Mouse (Mus musculus) forebrain, embryonic 15.5 days (tissue): ENCODE results near the gene Ddit4. TPM values are rescaled to one million over a fixed set of nuclear protein-coding genes. Genes with fewer than 3 reads are reported as not detected.
A peak's percentile ranks its signal among the peaks of the same experiment; 100 is the strongest.

ENCODE experiments used
- ATAC-seq: fragments of 200-750 bp; cut with Nextera tagmentation; replicated peaks from 2 replicates; pipeline ENCODE4 v1.8.0; 2017; ENCODE audit warnings: mild to moderate bottlenecking, moderate TSS enrichment, moderate library complexity
- H3K27ac ChIP-seq: fragments of 300-500 bp; sonication (generic); replicated peaks from 2 replicates; pipeline ENCODE4 v1.5.1; 2015; ENCODE audit warnings: mild to moderate bottlenecking, inconsistent platforms
- H3K27me3 ChIP-seq: fragments of 300-500 bp; sonication (generic); 2 replicates; pipeline ENCODE4 v1.6.1; 2015; ENCODE audit warnings: inconsistent platforms
- H3K36me3 ChIP-seq: fragments of 300-500 bp; sonication (generic); 2 replicates; pipeline ENCODE4 v1.6.1; 2015; ENCODE audit warnings: mild to moderate bottlenecking, inconsistent platforms
- H3K4me1 ChIP-seq: fragments of 300-500 bp; sonication (generic); 2 replicates; pipeline ENCODE4 v1.6.1; 2015; ENCODE audit warnings: inconsistent platforms
- H3K4me2 ChIP-seq: fragments of 300-500 bp; sonication (generic); replicated peaks from 2 replicates; pipeline ENCODE4 v1.6.1; 2015; ENCODE audit warnings: mild to moderate bottlenecking, inconsistent platforms
- H3K4me3 ChIP-seq: fragments of 300-500 bp; sonication (generic); 2 replicates; pipeline ENCODE4 v1.5.1; 2015; ENCODE audit warnings: mild to moderate bottlenecking, inconsistent platforms
- H3K9ac ChIP-seq: fragments of 300-500 bp; sonication (generic); replicated peaks from 2 replicates; pipeline ENCODE4 v1.6.1; 2015; ENCODE audit warnings: mild to moderate bottlenecking, inconsistent platforms
- H3K9me3 ChIP-seq: fragments of 300-500 bp; sonication (generic); 2 replicates; pipeline ENCODE4 v1.6.1; 2016; ENCODE audit warnings: inconsistent platforms
- WGBS: fragments of 180-500 bp; shearing (Covaris S2); methylation state at CpG from one replicate; pipeline ENCODE4 v1.1.7; 2015; ENCODE audit warnings: mixed read lengths; 5-methylcytosine and 5-hydroxymethylcytosine counted together
- polyA plus RNA-seq: library from polyadenylated mRNA; unstranded; fragments of >200 nt; fragmentation: Nextera tagmentation; extraction: Ambion mirVana; gene quantifications from 2 replicates; pipeline ENCODE4 v1.2.1, GENCODE M21; 2015

The Ddit4 gene
- polyA plus RNA-seq, 1 experiment from 2014 or later, result 90.0 TPM

GRCm38 (mm10) chr10:59920810-59921681, 30.6 kb downstream of the Ddit4 start:
- peak; percentile 78 for ATAC-seq
- H3K36me3 ChIP-seq, result no peaks in the 10 kb centered on the region
- H3K27ac ChIP-seq, result peak overlapping the region; percentile 73
- H3K9ac ChIP-seq, result peak overlapping the region; percentile 34
- 2% methylated on average over 33 of the region's 33 CpGs for WGBS
- H3K4me3 ChIP-seq, result peak overlapping the region; percentile 37
- no peaks in the 10 kb centered on the region for H3K9me3 ChIP-seq
- peak overlapping the region; percentile 65 for H3K4me2 ChIP-seq
- H3K27me3 ChIP-seq, result no peaks in the 10 kb centered on the region
- H3K4me1 ChIP-seq, result peaks cover 27% of the 10 kb centered on the region

- Histone ChIP-seq H3K36me3 (no peaks in the 10 kb centered on the region), H3K9me3 (no peaks in the 10 kb centered on the region), H3K4me3 (peak overlapping the region; percentile 37; the same call in 1 of the 2 replicates), H3K4me1 (peaks cover 29% of the 10 kb centered on the region), H3K4me2 (peak overlapping the region; percentile 65), H3K27me3 (no peaks in the 10 kb centered on the region), H3K9ac (no peak overlapping the region), H3K27ac (peak overlapping the region; percentile 73)
- 29% methylated on average over 7 of the region's 7 CpGs for WGBS
- ATAC-seq, result peak; percentile 18
These were observed 31.2 kb downstream of the Ddit4 start for GRCm38 (mm10) chr10:59920485-59920809.

- no peaks in the 10 kb centered on the region for H3K9me3 ChIP-seq
- H3K27me3 ChIP-seq, result no peaks in the 10 kb centered on the region
- H3K4me1 ChIP-seq, result peaks cover 29% of the 10 kb centered on the region
- H3K4me2 ChIP-seq, result no peak overlapping the region
- 52% methylated on average over 15 of the region's 15 CpGs for WGBS
- H3K9ac ChIP-seq, result no peak overlapping the region
- no peak overlapping the region for H3K4me3 ChIP-seq
- H3K36me3 ChIP-seq, result no peaks in the 10 kb centered on the region
- H3K27ac ChIP-seq, result peak overlapping the region; percentile 73; the same call in 1 of the 2 replicates
- no peak for ATAC-seq
These were observed 32.0 kb downstream of the Ddit4 start for GRCm38 (mm10) chr10:59919494-59920181.

GRCm38 (mm10) chr10:59918111-59918510, 33.5 kb downstream of the Ddit4 start:
- Histone ChIP-seq H3K4me1 (peaks cover 29% of the 10 kb centered on the region), H3K9ac (no peak overlapping the region), H3K4me2 (no peak overlapping the region), H3K27ac (no peak overlapping the region), H3K27me3 (no peaks in the 10 kb centered on the region), H3K4me3 (no peak overlapping the region), H3K9me3 (no peaks in the 10 kb centered on the region), H3K36me3 (no peaks in the 10 kb centered on the region)
- ATAC-seq, result no peak
- 92% methylated on average over 4 of the region's 4 CpGs for WGBS

- Histone ChIP-seq H3K4me1 (peaks cover 37% of the 10 kb centered on the region), H3K27me3 (no peaks in the 10 kb centered on the region), H3K27ac (peak overlapping the region; percentile 52), H3K36me3 (no peaks in the 10 kb centered on the region), H3K4me2 (peak overlapping the region; percentile 38), H3K4me3 (peak overlapping the region; percentile 15), H3K9me3 (no peaks in the 10 kb centered on the region), H3K9ac (no peak overlapping the region; the same call in 1 of the 2 replicates)
- WGBS, result 1% methylated on average over 10 of the region's 10 CpGs
- peak; percentile 47; the same call in 1 of the 2 replicates for ATAC-seq
These were observed 35.0 kb downstream of the Ddit4 start for GRCm38 (mm10) chr10:59916649-59917048.

GRCm38 (mm10) chr10:59916159-59916558, 35.5 kb downstream of the Ddit4 start:
- Histone ChIP-seq H3K9me3 (no peaks in the 10 kb centered on the region), H3K9ac (no peak overlapping the region; the same call in 1 of the 2 replicates), H3K27ac (peak overlapping the region; percentile 52), H3K4me2 (peak overlapping the region; percentile 38), H3K4me1 (peaks cover 36% of the 10 kb centered on the region), H3K27me3 (no peaks in the 10 kb centered on the region), H3K4me3 (peak overlapping the region; percentile 15), H3K36me3 (no peaks in the 10 kb centered on the region)
- WGBS, result 9% methylated on average over 4 of the region's 4 CpGs
- ATAC-seq, result no peak

GRCm38 (mm10) chr10:59915196-59915962, 36.3 kb downstream of the Ddit4 start:
- H3K27ac ChIP-seq, result no peak overlapping the region
- H3K36me3 ChIP-seq, result no peaks in the 10 kb centered on the region
- ATAC-seq, result no peak
- no peak overlapping the region for H3K9ac ChIP-seq
- WGBS, result 93% methylated on average over 8 of the region's 8 CpGs
- no peak overlapping the region for H3K4me3 ChIP-seq
- no peaks in the 10 kb centered on the region for H3K9me3 ChIP-seq
- H3K27me3 ChIP-seq, result no peaks in the 10 kb centered on the region
- peaks cover 28% of the 10 kb centered on the region for H3K4me1 ChIP-seq
- no peak overlapping the region for H3K4me2 ChIP-seq

- Histone ChIP-seq H3K4me2 (peak overlapping the region; percentile 8), H3K27ac (no peak overlapping the region), H3K36me3 (no peaks in the 10 kb centered on the region), H3K4me1 (peaks cover 39% of the 10 kb centered on the region), H3K9ac (no peak overlapping the region), H3K4me3 (no peak overlapping the region), H3K9me3 (no peaks in the 10 kb centered on the region), H3K27me3 (no peaks in the 10 kb centered on the region)
- ATAC-seq, result no peak
- whole genome bisulfite sequencing, result 5% methylated on average over 25 of the region's 25 CpGs
These were observed 40.0 kb downstream of the Ddit4 start for GRCm38 (mm10) chr10:59911561-59912198.

- WGBS, result 32% methylated on average over 6 of the region's 6 CpGs
- Histone ChIP-seq H3K9ac (no peak overlapping the region), H3K4me2 (no peak overlapping the region; the same call in 1 of the 2 replicates), H3K27me3 (no peaks in the 10 kb centered on the region), H3K27ac (no peak overlapping the region), H3K4me3 (no peak overlapping the region), H3K36me3 (no peaks in the 10 kb centered on the region), H3K4me1 (peaks cover 33% of the 10 kb centered on the region), H3K9me3 (no peaks in the 10 kb centered on the region)
- no peak for ATAC-seq
These were observed 40.5 kb downstream of the Ddit4 start for GRCm38 (mm10) chr10:59911091-59911490.

- Histone ChIP-seq H3K27me3 (no peaks in the 10 kb centered on the region), H3K4me1 (peaks cover 31% of the 10 kb centered on the region), H3K4me2 (no peak overlapping the region; the same call in 1 of the 2 replicates), H3K36me3 (no peaks in the 10 kb centered on the region), H3K27ac (peak overlapping the region; percentile 41), H3K9me3 (no peaks in the 10 kb centered on the region), H3K9ac (no peak overlapping the region), H3K4me3 (no peak overlapping the region)
- no peak; the same call in 1 of the 2 replicates for ATAC-seq
- 10% methylated on average over 14 of the region's 14 CpGs for WGBS
These were observed 42.2 kb downstream of the Ddit4 start for GRCm38 (mm10) chr10:59909357-59909847.

- no peak; the same call in 1 of the 2 replicates for ATAC-seq
- peaks cover 31% of the 10 kb centered on the region for H3K4me1 ChIP-seq
- 62% methylated on average over 7 of the region's 7 CpGs for WGBS
- no peaks in the 10 kb centered on the region for H3K27me3 ChIP-seq
- H3K9me3 ChIP-seq, result no peaks in the 10 kb centered on the region
- no peak overlapping the region for H3K27ac ChIP-seq
- no peak overlapping the region for H3K4me2 ChIP-seq
- H3K4me3 ChIP-seq, result no peak overlapping the region
- H3K36me3 ChIP-seq, result no peaks in the 10 kb centered on the region
- no peak overlapping the region for H3K9ac ChIP-seq
These were observed 42.8 kb downstream of the Ddit4 start for GRCm38 (mm10) chr10:59908776-59909315.
